Mouse (Mus musculus): ENCODE data around the gene Aktip. TPM values are rescaled to one million over a fixed set of nuclear protein-coding genes. Genes with fewer than 3 reads are reported as not detected.

Aktip gene
- polyA plus RNA-seq, 1 experiment from 2014 or later, result 96.5 TPM

DNA sequence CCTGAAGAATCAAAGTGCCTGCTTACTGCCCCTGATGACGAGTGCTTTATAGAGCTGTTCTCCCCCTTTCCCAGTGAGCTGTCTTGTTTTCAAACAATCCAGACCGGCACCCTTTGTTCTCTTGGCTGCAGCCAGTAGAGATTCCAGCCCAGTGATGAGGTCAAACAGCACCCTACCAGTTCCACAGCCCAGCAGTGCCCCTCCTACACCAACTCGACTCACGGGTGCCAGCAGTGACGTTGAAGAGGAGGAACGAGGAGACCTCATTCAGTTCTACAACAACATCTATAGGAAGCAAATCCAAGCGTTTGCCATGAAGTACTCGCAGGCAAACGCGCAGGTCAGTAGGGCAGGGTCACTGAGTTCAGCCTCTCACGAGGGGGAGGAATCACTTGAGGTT, 84.9 kb downstream of the Aktip start:
- Histone ChIP-seq H3K4me3 (replicated peaks) (no peak overlapping the region), H3K9ac (no peak overlapping the region), H3K27ac (no peak overlapping the region), H3K27me3 (no peaks in the 10 kb centered on the region), H3K36me3 (replicated peaks) (peaks cover 52% of the 10 kb centered on the region), H3K9me3 (no peaks in the 10 kb centered on the region), H3K4me1 (no peaks in the 10 kb centered on the region), H3K4me2 (no peak overlapping the region)
- WGBS, result 85% methylated on average over 11 of the region's 11 CpGs
- ATAC-seq (ENCODE audit: low FRiP score), result no peak

GRCm38 (mm10) chr8:91114428-91114827, 85.3 kb downstream of the Aktip start:
- Histone ChIP-seq H3K36me3 (replicated peaks) (peaks cover 47% of the 10 kb centered on the region), H3K9me3 (no peaks in the 10 kb centered on the region), H3K27ac (no peak overlapping the region), H3K4me3 (replicated peaks) (no peak overlapping the region), H3K4me1 (no peaks in the 10 kb centered on the region), H3K4me2 (no peak overlapping the region), H3K9ac (no peak overlapping the region), H3K27me3 (no peaks in the 10 kb centered on the region)
- 92% methylated on average over 5 of the region's 5 CpGs for WGBS
- ATAC-seq (ENCODE audit: low FRiP score), result no peak

DNA sequence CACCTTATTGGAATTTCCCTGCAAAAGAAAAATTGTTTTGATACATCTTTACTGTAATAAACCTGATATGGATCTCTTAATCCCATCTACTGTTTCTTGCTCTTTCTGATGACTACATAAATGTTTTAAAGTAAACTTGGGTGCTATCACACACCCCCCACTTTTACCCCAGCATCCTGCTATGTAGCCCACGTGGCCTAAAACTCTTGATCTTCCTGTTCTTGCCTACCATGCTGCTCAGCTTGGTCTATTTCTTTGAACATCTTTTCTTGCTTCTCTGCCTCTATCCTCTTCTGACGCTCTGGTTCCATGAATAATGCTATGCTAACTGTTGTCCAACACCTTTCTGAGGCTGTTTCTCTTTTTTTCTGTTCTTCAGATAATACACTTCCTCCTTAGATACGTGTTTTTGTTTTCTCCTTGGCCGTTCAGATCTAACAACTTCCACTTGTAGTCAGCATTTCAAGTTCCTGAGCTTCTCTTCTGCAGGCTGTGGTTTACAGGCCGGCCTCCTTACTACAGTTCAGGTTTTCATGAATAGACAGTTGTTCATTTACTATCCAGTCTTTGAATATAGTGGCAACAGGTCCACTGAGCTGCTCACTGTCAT, 87.8 kb downstream of the Aktip start:
- no peak for ATAC-seq (ENCODE audit: low FRiP score)
- no peaks in the 10 kb centered on the region for H3K4me1 ChIP-seq
- 90% methylated on average over 5 of the region's 5 CpGs for WGBS
- H3K9me3 ChIP-seq, result no peaks in the 10 kb centered on the region
- peaks cover 39% of the 10 kb centered on the region for H3K36me3 ChIP-seq (replicated peaks)
- no peaks in the 10 kb centered on the region for H3K27me3 ChIP-seq
- H3K4me3 ChIP-seq (replicated peaks), result no peak overlapping the region
- no peak overlapping the region for H3K9ac ChIP-seq
- no peak overlapping the region for H3K27ac ChIP-seq
- H3K4me2 ChIP-seq, result no peak overlapping the region

DNA sequence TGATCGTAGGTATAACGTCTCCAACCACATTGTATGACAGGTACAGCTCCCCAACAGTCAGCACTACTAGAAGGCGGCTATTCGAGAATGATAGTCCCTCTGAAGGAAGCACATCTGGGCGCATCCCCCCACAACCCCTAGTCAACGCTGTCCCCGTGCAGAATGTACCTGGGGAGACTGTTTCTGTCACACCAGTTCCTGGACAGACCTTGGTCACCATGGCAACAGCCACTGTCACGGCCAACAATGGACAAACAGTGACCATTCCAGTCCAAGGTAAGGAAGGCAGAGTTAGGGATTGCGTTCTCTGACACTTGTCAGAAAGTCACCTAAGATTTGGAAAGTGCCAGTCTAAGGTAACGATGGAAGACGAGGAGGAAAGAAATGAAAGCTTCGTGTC, 93.5 kb downstream of the Aktip start:
- no peaks in the 10 kb centered on the region for H3K27me3 ChIP-seq
- peaks cover 16% of the 10 kb centered on the region for H3K36me3 ChIP-seq (replicated peaks)
- no peak overlapping the region for H3K4me3 ChIP-seq (replicated peaks)
- WGBS, result 91% methylated on average over 12 of the region's 12 CpGs
- no peak overlapping the region for H3K27ac ChIP-seq
- no peak overlapping the region for H3K4me2 ChIP-seq
- H3K9ac ChIP-seq, result no peak overlapping the region
- ATAC-seq (ENCODE audit: low FRiP score), result no peak
- H3K9me3 ChIP-seq, result no peaks in the 10 kb centered on the region
- H3K4me1 ChIP-seq, result no peaks in the 10 kb centered on the region

DNA sequence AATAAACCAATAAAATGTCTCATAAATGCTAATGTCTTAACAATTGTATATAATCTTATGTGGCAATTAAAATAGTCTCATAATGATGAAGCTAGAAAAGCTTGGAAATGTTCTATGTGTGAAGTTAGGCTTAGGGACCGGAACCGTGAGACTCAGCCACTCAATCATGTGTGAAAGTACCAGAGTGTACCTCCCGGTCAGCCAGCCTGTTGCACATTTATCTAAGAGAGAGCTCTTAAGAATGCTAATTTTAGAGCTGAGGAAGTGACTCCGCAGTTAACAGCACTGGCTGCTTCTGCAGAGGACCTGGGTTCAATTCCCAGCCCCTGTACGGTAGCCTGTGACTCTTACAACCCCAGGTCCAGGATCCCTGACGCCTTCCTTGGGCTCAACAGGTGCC, 101.7 kb downstream of the Aktip start:
- Histone ChIP-seq H3K9me3 (no peaks in the 10 kb centered on the region), H3K4me3 (replicated peaks) (no peak overlapping the region), H3K36me3 (replicated peaks) (peaks cover 27% of the 10 kb centered on the region), H3K4me2 (no peak overlapping the region), H3K4me1 (no peaks in the 10 kb centered on the region), H3K9ac (no peak overlapping the region), H3K27ac (no peak overlapping the region), H3K27me3 (no peaks in the 10 kb centered on the region)
- ATAC-seq (ENCODE audit: low FRiP score), result no peak
- WGBS, result 91% methylated on average over 6 of the region's 6 CpGs

- Histone ChIP-seq H3K4me1 (no peaks in the 10 kb centered on the region), H3K9ac (no peak overlapping the region), H3K27ac (no peak overlapping the region), H3K27me3 (no peaks in the 10 kb centered on the region), H3K4me3 (replicated peaks) (no peak overlapping the region), H3K9me3 (no peaks in the 10 kb centered on the region), H3K36me3 (replicated peaks) (peaks cover 41% of the 10 kb centered on the region), H3K4me2 (no peak overlapping the region)
- 94% methylated on average over 5 of the region's 5 CpGs for WGBS
- ATAC-seq (ENCODE audit: low FRiP score), result no peak
Observed at GRCm38 (mm10) chr8:91094135-91094534, 105.6 kb downstream of the Aktip start.

DNA sequence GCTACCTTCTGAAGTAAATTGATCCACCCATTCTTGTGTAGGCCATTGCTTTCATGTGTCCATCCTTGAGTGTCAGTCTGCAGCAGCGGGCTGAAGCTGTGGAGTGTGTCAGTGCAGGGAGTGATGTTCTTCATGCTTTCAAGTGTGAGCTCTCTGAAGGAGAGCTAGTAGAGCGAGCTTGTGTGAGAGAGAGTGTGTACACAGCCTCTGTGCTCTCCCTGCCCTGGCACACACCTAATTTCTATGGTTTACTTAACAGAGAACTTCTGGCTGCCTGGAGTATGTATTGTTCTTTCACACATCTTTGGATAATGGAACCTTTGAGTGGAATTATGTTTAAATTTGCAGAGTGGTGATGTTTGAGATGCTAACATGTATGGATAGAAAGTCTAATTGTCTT, 110.2 kb downstream of the Aktip start:
- Histone ChIP-seq H3K4me1 (no peaks in the 10 kb centered on the region), H3K4me3 (replicated peaks) (no peak overlapping the region), H3K27ac (no peak overlapping the region), H3K9me3 (no peaks in the 10 kb centered on the region), H3K9ac (no peak overlapping the region), H3K36me3 (replicated peaks) (peaks cover 50% of the 10 kb centered on the region), H3K27me3 (no peaks in the 10 kb centered on the region), H3K4me2 (no peak overlapping the region)
- ATAC-seq (ENCODE audit: low FRiP score), result no peak
- WGBS, result 83% methylated on average over 2 of the region's 2 CpGs

- Histone ChIP-seq H3K27me3 (no peaks in the 10 kb centered on the region), H3K9me3 (no peaks in the 10 kb centered on the region), H3K36me3 (replicated peaks) (peaks cover 43% of the 10 kb centered on the region), H3K27ac (no peak overlapping the region), H3K4me1 (no peaks in the 10 kb centered on the region), H3K4me2 (no peak overlapping the region), H3K9ac (no peak overlapping the region), H3K4me3 (replicated peaks) (no peak overlapping the region)
- 95% methylated on average over 7 of the region's 7 CpGs for WGBS
- ATAC-seq (ENCODE audit: low FRiP score), result no peak
Observed at GRCm38 (mm10) chr8:91088452-91088851, 111.3 kb downstream of the Aktip start.

- no peaks in the 10 kb centered on the region for H3K27me3 ChIP-seq
- 95% methylated on average over 12 of the region's 12 CpGs for WGBS
- H3K4me1 ChIP-seq, result no peaks in the 10 kb centered on the region
- H3K9me3 ChIP-seq, result no peaks in the 10 kb centered on the region
- H3K4me2 ChIP-seq, result no peak overlapping the region
- peaks cover 30% of the 10 kb centered on the region for H3K36me3 ChIP-seq (replicated peaks)
- H3K27ac ChIP-seq, result no peak overlapping the region
- no peak overlapping the region for H3K4me3 ChIP-seq (replicated peaks)
- no peak overlapping the region for H3K9ac ChIP-seq
- no peak for ATAC-seq (ENCODE audit: low FRiP score)
Observed at GRCm38 (mm10) chr8:91082428-91082827, 117.3 kb downstream of the Aktip start.

GRCm38 (mm10) chr8:91081911-91082310, 117.9 kb downstream of the Aktip start:
- no peak for ATAC-seq (ENCODE audit: low FRiP score)
- WGBS, result 93% methylated on average over 7 of the region's 7 CpGs
- Histone ChIP-seq H3K4me2 (no peak overlapping the region), H3K36me3 (replicated peaks) (peaks cover 24% of the 10 kb centered on the region), H3K27me3 (no peaks in the 10 kb centered on the region), H3K9ac (no peak overlapping the region), H3K4me1 (no peaks in the 10 kb centered on the region), H3K9me3 (no peaks in the 10 kb centered on the region), H3K27ac (no peak overlapping the region), H3K4me3 (replicated peaks) (no peak overlapping the region)

- Histone ChIP-seq H3K9ac (no peak overlapping the region), H3K9me3 (no peaks in the 10 kb centered on the region), H3K4me2 (no peak overlapping the region), H3K27ac (no peak overlapping the region), H3K4me3 (replicated peaks) (no peak overlapping the region), H3K4me1 (no peaks in the 10 kb centered on the region), H3K36me3 (replicated peaks) (peaks cover 12% of the 10 kb centered on the region; the same call in 1 of the 2 replicates), H3K27me3 (no peaks in the 10 kb centered on the region)
- ATAC-seq (ENCODE audit: low FRiP score), result no peak
- 95% methylated on average over 2 of the region's 2 CpGs for WGBS
Observed at GRCm38 (mm10) chr8:91079678-91080077, 120.1 kb downstream of the Aktip start.

DNA sequence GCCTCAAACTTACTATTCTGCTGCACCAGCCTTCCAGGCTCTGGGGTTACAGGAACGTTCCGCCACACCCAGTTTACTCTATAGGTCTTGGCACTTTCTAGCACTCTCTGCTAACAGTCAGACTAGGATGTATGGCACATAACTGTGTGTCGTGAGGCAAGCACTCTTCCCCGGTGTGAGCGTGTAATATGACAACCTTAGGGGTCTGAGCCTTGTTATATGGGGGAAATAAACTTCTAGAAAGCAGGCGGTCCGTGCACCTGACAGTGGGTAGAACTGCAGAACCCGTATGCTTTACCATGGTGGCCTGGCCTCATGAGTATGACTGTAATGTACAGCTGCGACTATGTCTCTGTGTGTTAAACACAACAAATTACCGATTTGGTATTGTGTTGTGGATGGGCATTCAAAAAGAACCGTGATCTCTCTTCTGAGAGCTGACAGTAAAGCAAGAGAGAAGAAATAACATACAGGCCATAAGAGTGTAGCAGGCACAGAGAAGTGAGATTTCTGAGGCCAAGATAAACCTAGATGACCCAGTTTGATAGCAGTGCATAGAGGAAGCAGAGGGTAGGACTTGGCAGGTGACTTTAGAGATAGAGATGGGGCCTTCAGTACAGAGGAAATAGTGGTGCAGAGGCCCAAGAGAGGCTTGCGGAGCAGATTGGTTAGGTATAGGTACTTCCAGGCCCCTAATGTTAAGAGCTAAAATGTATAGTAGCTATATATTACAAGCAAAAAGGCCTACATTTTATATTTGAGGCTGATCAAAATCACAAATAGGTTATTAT, 122.5 kb downstream of the Aktip start:
- peaks cover 12% of the 10 kb centered on the region; the same call in 1 of the 2 replicates for H3K36me3 ChIP-seq (replicated peaks)
- no peaks in the 10 kb centered on the region for H3K4me1 ChIP-seq
- 93% methylated on average over 12 of the region's 12 CpGs for WGBS
- H3K4me2 ChIP-seq, result no peak overlapping the region
- H3K27me3 ChIP-seq, result no peaks in the 10 kb centered on the region
- H3K9ac ChIP-seq, result no peak overlapping the region
- no peak overlapping the region for H3K4me3 ChIP-seq (replicated peaks)
- no peak for ATAC-seq (ENCODE audit: low FRiP score)
- H3K27ac ChIP-seq, result no peak overlapping the region
- H3K9me3 ChIP-seq, result no peaks in the 10 kb centered on the region

Measured in forebrain, embryonic 12.5 days (tissue).